Mouse (Mus musculus): ENCODE measurements at regions not wholly inside any gene's neighbourhood (a gene's known extent, or its start where the extent isn't known, plus 50 kb on each side); places are given as distances from the start of the nearest gene placed in this dataset.

- TF ChIP-seq POLR2A (IDR thresholded peaks at IDR 0.05; ENCODE audit: low read depth, low read length) (no peak), CTCF (conservative IDR thresholded peaks at IDR 0.05 in 1 of 2, IDR thresholded peaks at IDR 0.05 in 1 of 2; ENCODE audit: low read depth in 2 of 2, low read length in 2 of 2) (no peak), CHD2 (IDR thresholded peaks at IDR 0.05; ENCODE audit: low read length) (no peak), TCF12 (IDR thresholded peaks at IDR 0.05; ENCODE audit: low read depth, low read length) (no peak), SMC3 (IDR thresholded peaks at IDR 0.05; ENCODE audit: low read depth, low read length) (no peak), TBP (conservative IDR thresholded peaks at IDR 0.05; ENCODE audit: low read depth, low read length) (no peak), CHD1 (IDR thresholded peaks at IDR 0.05; ENCODE audit: low read depth, low read length) (no peak), ZC3H11A (IDR thresholded peaks at IDR 0.05; ENCODE audit: low read depth, low read length) (no peak), USF2 (conservative IDR thresholded peaks at IDR 0.05; ENCODE audit: low read depth, low read length) (no peak), ETS1 (conservative IDR thresholded peaks at IDR 0.05; ENCODE audit: low read depth, low read length) (no peak), EP300 (IDR thresholded peaks at IDR 0.05; ENCODE audit: low read length) (no peak), POLR2AphosphoS2 (IDR thresholded peaks at IDR 0.05; ENCODE audit: low read depth, low read length) (no peak), RAD21 (IDR thresholded peaks at IDR 0.05; ENCODE audit: low read depth, low read length) (no peak)
Observed at GRCm38 (mm10) chr5:49639637-49640036, 114.9 kb upstream of the Kcnip4 start.

Measured in CH12.LX (cell line).